Mouse (Mus musculus) brain, embryonic 14.5 days (tissue): Measurements from ENCODE around the gene Taar7d. TPM values are rescaled to one million over a fixed set of nuclear protein-coding genes. Genes with fewer than 3 reads are reported as not detected.
A peak's percentile ranks its signal among the peaks of the same experiment; 100 is the strongest.

ENCODE experiments used
- DNase-seq: peaks from one replicate; pipeline ENCODE4 v3.0.0-alpha.2; 2011; ENCODE audit warnings: low read depth
- CTCF ChIP-seq: fragments of 200-500 bp; IDR thresholded peaks from 2 replicates; pipeline ENCODE4 v1.5.1; 2012; ENCODE audit warnings: inconsistent platforms, mild to moderate bottlenecking, moderate library complexity, borderline replicate concordance; ENCODE audit not compliant: insufficient read depth, insufficient read length; ENCODE audit errors: extremely low read depth
- POLR2A ChIP-seq: fragments of 200-500 bp; IDR thresholded peaks from 2 replicates; pipeline ENCODE4 v1.6.1; 2012; ENCODE audit warnings: mild to moderate bottlenecking, inconsistent platforms, borderline replicate concordance; ENCODE audit not compliant: poor library complexity, insufficient read depth, insufficient read length, severe bottlenecking; ENCODE audit errors: extremely low read depth
- polyA plus RNA-seq: library from polyadenylated mRNA; depleted of rRNA; stranded (reverse); fragments of >200 nt; gene quantifications from 2 replicates; pipeline ENCODE4 v1.2.3, GENCODE M21; 2012; rRNA removed

Gene Taar7d
- polyA plus RNA-seq: not detected in 2 replicates

GRCm38 (mm10) chr10:24026922-24027321 is at the start of gene Taar7d:
Taar7d (plus strand) TSS chr10:24027222.
- DNase-seq: no peak
- TF ChIP-seq POLR2A (no peak), CTCF (no peak)

- TF ChIP-seq CTCF: no peak
- TF ChIP-seq POLR2A: no peak
- no peak for DNase-seq
Measured at GRCm38 (mm10) chr10:23977958-23978357, 49.1 kb upstream of the Taar7d start.

GRCm38 (mm10) chr10:23978901-23979705 is 47.9 kb upstream of the Taar7d start:
- peak; percentile 85 for DNase-seq
- TF ChIP-seq POLR2A: no peak
- TF ChIP-seq CTCF: peak; percentile 69

- no peak for DNase-seq
- no peak for TF ChIP-seq POLR2A
Measured at GRCm38 (mm10) chr10:23985546-23985945, 41.5 kb upstream of the Taar7d start, which contains the start of gene Taar6. Taar6 (minus strand) TSS chr10:23985646.

- DNase-seq: no peak
- no peak for TF ChIP-seq CTCF
- TF ChIP-seq POLR2A: no peak
Measured at GRCm38 (mm10) chr10:23986419-23986818, 40.6 kb upstream of the Taar7d start.

GRCm38 (mm10) chr10:23993381-23993780 is 33.6 kb upstream of the Taar7d start, which contains the start of gene Taar7a:
Taar7a (minus strand) TSS chr10:23993481.
- TF ChIP-seq CTCF (no peak), POLR2A (no peak)
- DNase-seq: no peak

- TF ChIP-seq CTCF (no peak), POLR2A (no peak)
- DNase-seq: no peak
Measured at GRCm38 (mm10) chr10:23999639-24000038, 27.4 kb upstream of the Taar7d start, which contains the start of gene Taar7b. Taar7b (plus strand) TSS chr10:23999939.

GRCm38 (mm10) chr10:24006442-24006841 is 20.6 kb upstream of the Taar7d start:
- TF ChIP-seq CTCF (no peak), POLR2A (no peak)
- no peak for DNase-seq

- no peak for TF ChIP-seq POLR2A
- no peak for TF ChIP-seq CTCF
- DNase-seq: no peak
Measured at GRCm38 (mm10) chr10:24007034-24007433, 20.0 kb upstream of the Taar7d start.

GRCm38 (mm10) chr10:24008143-24008542 is 18.9 kb upstream of the Taar7d start:
- no peak for TF ChIP-seq POLR2A
- DNase-seq: no peak

GRCm38 (mm10) chr10:24031347-24031746 is 4.3 kb downstream of the Taar7d start:
- TF ChIP-seq CTCF: no peak
- TF ChIP-seq POLR2A: no peak

GRCm38 (mm10) chr10:24037314-24037713 is 10.3 kb downstream of the Taar7d start, which contains the start of gene Taar7e:
Taar7e (plus strand) TSS chr10:24037614.
- TF ChIP-seq POLR2A (no peak), CTCF (no peak)
- no peak for DNase-seq

More at GRCm38 (mm10) chr10:24031347-24031746, 4.3 kb downstream of the Taar7d start:
- no peak for DNase-seq
